Mouse (Mus musculus): ENCODE data around the gene Tex261. TPM values are rescaled to one million over a fixed set of nuclear protein-coding genes. Genes with fewer than 3 reads are reported as not detected.

Gene Tex261
- polyA plus RNA-seq, 1 experiment from 2014 or later = 108 TPM

DNA sequence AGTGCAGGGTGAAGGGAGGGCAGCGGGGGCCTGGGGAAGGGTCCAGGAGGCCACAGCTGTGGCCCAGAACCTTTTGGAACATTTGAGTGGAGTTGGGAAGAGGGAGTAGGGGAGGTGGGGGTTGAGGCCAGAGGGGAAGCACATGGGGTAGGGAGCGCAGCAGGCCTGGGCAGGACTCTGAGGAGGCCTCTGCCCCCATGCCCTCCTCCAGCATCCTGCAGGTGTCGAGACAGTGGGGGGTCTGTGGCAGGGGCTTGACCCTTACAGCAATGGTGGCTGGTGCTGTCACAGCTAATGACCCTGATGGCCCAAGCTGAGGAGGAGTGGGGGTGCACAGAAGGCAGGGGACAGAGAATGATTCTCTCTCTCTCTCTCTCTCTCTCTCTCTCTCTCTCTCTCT is 26.3 kb downstream of the Tex261 start:
- no peaks in the 10 kb centered on the region for H3K36me3 ChIP-seq (ENCODE audit: insufficient read depth, low read length)
- H3K9me3 ChIP-seq (replicated peaks; ENCODE audit: low read length) = no peaks in the 10 kb centered on the region
- ATAC-seq (replicated peaks; ENCODE audit: low FRiP score, low read depth) (no peak), DNase-seq (ENCODE audit: low spot score) (no peak)
- H3K4me1 ChIP-seq (replicated peaks; ENCODE audit: insufficient read depth, low read length) = no peaks in the 10 kb centered on the region
- no peak overlapping the region for H3K4me2 ChIP-seq (ENCODE audit: low read length)
- no peak for TF ChIP-seq CTCF (IDR thresholded peaks at IDR 0.05; ENCODE audit: low read depth)
- no peak overlapping the region for H3K27ac ChIP-seq
- no peak overlapping the region for H3K9ac ChIP-seq (ENCODE audit: low read depth, low read length)
- WGBS = 57% methylated on average over 3 of the region's 3 CpGs
- H3K27me3 ChIP-seq (ENCODE audit: insufficient read depth, low read length) = peaks cover 3% of the 10 kb centered on the region; the same call in 1 of the 2 replicates
- no peak overlapping the region for H3K4me3 ChIP-seq (replicated peaks; ENCODE audit: low read depth, low read length)

DNA sequence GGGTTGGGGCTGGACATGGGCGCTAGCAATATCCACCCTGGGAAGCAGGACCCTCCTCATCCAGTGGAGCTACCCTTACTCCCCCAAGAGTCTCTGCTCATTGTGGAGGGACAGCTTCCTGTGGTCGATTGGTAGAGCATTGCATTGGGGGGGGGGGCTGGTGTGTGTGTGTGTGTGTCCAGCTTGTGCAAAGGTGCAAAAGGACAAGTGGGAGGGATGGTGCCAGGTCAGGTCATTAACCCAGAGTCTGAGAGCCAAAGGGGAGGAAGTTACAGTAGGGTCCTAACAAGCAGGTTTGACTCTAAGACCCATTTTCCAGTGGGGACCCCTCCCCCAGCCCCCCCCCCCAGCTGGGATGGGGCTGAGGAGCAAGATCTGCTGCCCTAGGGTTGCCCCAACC is 30.1 kb downstream of the Tex261 start:
- 46% methylated on average over 2 of the region's 2 CpGs for WGBS

DNA sequence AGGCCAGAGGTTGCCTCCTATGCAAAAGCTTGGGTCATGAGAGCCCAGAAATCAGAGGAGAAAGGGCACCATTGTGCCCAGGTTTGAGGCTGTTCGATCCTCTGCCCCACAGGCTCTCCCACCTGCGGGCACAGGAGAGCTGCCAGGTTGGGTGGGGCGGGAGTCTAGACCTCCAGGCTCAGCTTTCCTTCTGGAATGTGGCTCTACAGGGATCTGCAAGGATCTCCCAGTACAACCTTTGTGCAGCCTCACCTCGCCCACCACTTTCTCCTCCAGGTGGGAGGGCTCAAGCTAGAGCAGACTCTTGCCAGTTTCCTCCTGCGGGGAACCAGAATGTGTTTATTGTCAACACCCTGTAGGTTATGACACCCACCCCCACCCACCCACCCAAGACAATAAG is 31.1 kb downstream of the Tex261 start:
- H3K4me2 ChIP-seq (ENCODE audit: low read length) = peak overlapping the region; percentile 13; the same call in 1 of the 2 replicates
- H3K9ac ChIP-seq (ENCODE audit: low read depth, low read length) = no peak overlapping the region
- ATAC-seq (replicated peaks; ENCODE audit: low FRiP score, low read depth) = no peak
- H3K4me3 ChIP-seq (replicated peaks; ENCODE audit: low read depth, low read length) = no peak overlapping the region
- TF ChIP-seq CTCF (IDR thresholded peaks at IDR 0.05; ENCODE audit: low read depth) = no peak
- H3K9me3 ChIP-seq (replicated peaks; ENCODE audit: low read length) = no peaks in the 10 kb centered on the region
- WGBS = 43% methylated on average over 5 of the region's 5 CpGs
- H3K27ac ChIP-seq = peak overlapping the region; percentile 82
- DNase-seq (ENCODE audit: low spot score) = no peak
- H3K27me3 ChIP-seq (ENCODE audit: insufficient read depth, low read length) = no peaks in the 10 kb centered on the region
- H3K4me1 ChIP-seq (replicated peaks; ENCODE audit: insufficient read depth, low read length) = no peaks in the 10 kb centered on the region
- H3K36me3 ChIP-seq (ENCODE audit: insufficient read depth, low read length) = no peaks in the 10 kb centered on the region

More for the DNA sequence above, 30.1 kb downstream of the Tex261 start:
- no peak for TF ChIP-seq CTCF (IDR thresholded peaks at IDR 0.05; ENCODE audit: low read depth)
- Histone ChIP-seq H3K27ac (no peak overlapping the region), H3K9ac (ENCODE audit: low read depth, low read length) (no peak overlapping the region), H3K9me3 (replicated peaks; ENCODE audit: low read length) (no peaks in the 10 kb centered on the region), H3K4me3 (replicated peaks; ENCODE audit: low read depth, low read length) (no peak overlapping the region), H3K4me1 (replicated peaks; ENCODE audit: insufficient read depth, low read length) (no peaks in the 10 kb centered on the region), H3K27me3 (ENCODE audit: insufficient read depth, low read length) (peaks cover 2% of the 10 kb centered on the region; the same call in 1 of the 2 replicates), H3K4me2 (ENCODE audit: low read length) (no peak overlapping the region), H3K36me3 (ENCODE audit: insufficient read depth, low read length) (no peaks in the 10 kb centered on the region)
- DNase-seq (ENCODE audit: low spot score) (no peak), ATAC-seq (replicated peaks; ENCODE audit: low FRiP score, low read depth) (no peak)

DNA sequence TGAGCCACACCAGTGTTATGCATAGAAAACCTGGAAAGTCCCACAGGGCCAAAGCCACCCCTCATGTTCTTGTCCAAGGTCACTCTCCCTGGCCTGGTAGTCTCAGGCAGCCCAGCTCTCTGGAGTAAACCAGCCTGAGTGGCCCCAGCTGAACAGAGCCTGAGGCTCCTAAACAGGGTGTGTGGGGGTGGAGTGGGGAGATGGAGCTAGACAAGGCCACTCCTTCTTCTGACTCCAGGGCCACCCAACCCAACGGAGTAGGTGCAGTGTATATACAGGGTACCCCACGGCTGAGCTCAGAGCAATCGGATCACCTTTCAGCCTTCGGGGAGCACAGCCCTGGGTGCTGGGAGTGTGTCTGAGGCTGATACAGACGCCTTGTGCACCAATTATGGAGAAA is 31.5 kb downstream of the Tex261 start:
- peak overlapping the region; percentile 82 for H3K27ac ChIP-seq
- no peaks in the 10 kb centered on the region for H3K27me3 ChIP-seq (ENCODE audit: insufficient read depth, low read length)
- no peak for DNase-seq (ENCODE audit: low spot score)
- TF ChIP-seq CTCF (IDR thresholded peaks at IDR 0.05; ENCODE audit: low read depth) = no peak
- WGBS = 63% methylated on average over 5 of the region's 5 CpGs
- no peak overlapping the region for H3K4me3 ChIP-seq (replicated peaks; ENCODE audit: low read depth, low read length)
- H3K4me2 ChIP-seq (ENCODE audit: low read length) = peak overlapping the region; percentile 24; the same call in 1 of the 2 replicates
- H3K4me1 ChIP-seq (replicated peaks; ENCODE audit: insufficient read depth, low read length) = no peaks in the 10 kb centered on the region
- H3K9ac ChIP-seq (ENCODE audit: low read depth, low read length) = no peak overlapping the region
- H3K9me3 ChIP-seq (replicated peaks; ENCODE audit: low read length) = no peaks in the 10 kb centered on the region
- peak; percentile 67 for ATAC-seq (replicated peaks; ENCODE audit: low FRiP score, low read depth)
- H3K36me3 ChIP-seq (ENCODE audit: insufficient read depth, low read length) = no peaks in the 10 kb centered on the region

DNA sequence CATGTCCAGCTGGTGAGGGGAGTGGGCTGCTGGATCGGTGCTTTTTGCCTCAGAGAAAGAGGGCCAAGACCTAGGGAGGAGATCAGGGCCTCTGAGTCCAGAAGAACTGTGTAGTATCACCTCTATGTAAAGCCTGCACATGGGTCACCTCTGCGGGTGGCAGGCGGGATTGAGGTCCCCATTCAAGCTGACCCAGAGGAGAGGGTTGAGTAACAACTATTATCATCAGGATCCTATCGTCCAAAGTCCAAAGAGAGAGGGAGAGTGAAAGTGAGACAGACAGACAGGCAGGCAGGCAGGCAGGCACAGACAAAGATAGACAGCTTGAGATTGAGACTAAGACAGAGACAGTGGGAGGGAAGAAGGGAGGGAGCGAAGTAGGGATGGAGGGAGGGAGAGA is 32.4 kb downstream of the Tex261 start:
- H3K9ac ChIP-seq (ENCODE audit: low read depth, low read length) = peak overlapping the region; percentile 43; the same call in 1 of the 2 replicates
- H3K4me1 ChIP-seq (replicated peaks; ENCODE audit: insufficient read depth, low read length) = no peaks in the 10 kb centered on the region
- H3K27ac ChIP-seq = peak overlapping the region; percentile 79; the same call in 1 of the 2 replicates
- H3K27me3 ChIP-seq (ENCODE audit: insufficient read depth, low read length) = no peaks in the 10 kb centered on the region
- 55% methylated on average over 5 of the region's 5 CpGs for WGBS
- no peak for TF ChIP-seq CTCF (IDR thresholded peaks at IDR 0.05; ENCODE audit: low read depth)
- H3K36me3 ChIP-seq (ENCODE audit: insufficient read depth, low read length) = no peaks in the 10 kb centered on the region
- no peak for ATAC-seq (replicated peaks; ENCODE audit: low FRiP score, low read depth)
- peak overlapping the region; percentile 24 for H3K4me2 ChIP-seq (ENCODE audit: low read length)
- H3K9me3 ChIP-seq (replicated peaks; ENCODE audit: low read length) = no peaks in the 10 kb centered on the region
- peak overlapping the region; percentile 7; the same call in 1 of the 2 replicates for H3K4me3 ChIP-seq (replicated peaks; ENCODE audit: low read depth, low read length)
- DNase-seq (ENCODE audit: low spot score) = no peak

DNA sequence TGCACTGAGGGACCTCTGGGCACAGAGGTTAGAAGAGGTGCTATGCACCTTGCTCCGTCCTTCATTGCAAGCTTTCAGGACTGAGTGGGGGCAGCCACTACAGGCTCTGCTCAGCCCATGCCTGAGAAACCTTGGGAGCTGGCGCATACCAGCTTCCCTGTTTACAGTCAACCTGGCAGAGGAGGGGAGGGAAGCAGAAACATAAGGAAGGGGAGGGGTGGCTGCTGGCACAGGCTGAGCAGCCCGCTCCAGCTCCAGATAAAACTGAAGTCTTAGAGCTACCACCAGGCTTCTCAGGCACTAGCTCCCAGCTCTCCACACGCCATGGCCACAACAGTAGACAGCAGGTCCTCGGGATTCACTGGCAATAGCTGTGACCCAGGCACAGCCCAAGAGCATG is 32.9 kb downstream of the Tex261 start, which contains the start of gene Atp6v1b1:
TSS of gene Atp6v1b1 (plus strand) at position 230 of the 400 bp plus-strand sequence.
- Histone ChIP-seq H3K4me1 (replicated peaks; ENCODE audit: insufficient read depth, low read length) (no peaks in the 10 kb centered on the region), H3K9me3 (replicated peaks; ENCODE audit: low read length) (no peaks in the 10 kb centered on the region), H3K36me3 (ENCODE audit: insufficient read depth, low read length) (no peaks in the 10 kb centered on the region), H3K4me2 (ENCODE audit: low read length) (peak within 1 kb of the TSS; percentile 24), H3K9ac (ENCODE audit: low read depth, low read length) (peak within 1 kb of the TSS; percentile 43; the same call in 1 of the 2 replicates), H3K4me3 (replicated peaks; ENCODE audit: low read depth, low read length) (peak within 1 kb of the TSS; percentile 7; the same call in 1 of the 2 replicates), H3K27ac (peak within 1 kb of the TSS; percentile 79), H3K27me3 (ENCODE audit: insufficient read depth, low read length) (no peaks in the 10 kb centered on the region)
- TF ChIP-seq CTCF (IDR thresholded peaks at IDR 0.05; ENCODE audit: low read depth) = no peak
- ATAC-seq (replicated peaks; ENCODE audit: low FRiP score, low read depth) = peak; percentile 41
- DNase-seq (ENCODE audit: low spot score) = no peak
- 53% methylated on average over 5 of the region's 5 CpGs for WGBS

DNA sequence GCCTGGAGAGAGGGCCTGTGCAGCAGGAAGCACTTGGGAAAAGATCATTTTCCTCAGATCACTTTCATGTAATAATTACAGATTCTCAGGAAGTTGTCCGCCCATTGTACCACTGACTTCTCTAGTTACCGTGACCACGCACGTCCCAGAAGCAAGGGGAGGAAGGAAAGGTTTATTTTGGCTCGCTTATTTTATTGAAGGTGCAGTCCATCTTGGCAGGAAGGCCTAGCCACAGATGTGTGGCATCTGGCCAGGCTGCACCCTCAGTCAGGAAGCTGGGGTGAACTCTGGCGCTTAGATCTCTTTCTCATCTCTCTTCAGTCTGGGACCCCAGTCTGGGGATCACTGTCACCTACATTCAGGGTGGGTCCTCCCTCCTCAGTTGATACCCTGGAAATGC is 37.0 kb downstream of the Tex261 start:
- ATAC-seq (replicated peaks; ENCODE audit: low FRiP score, low read depth) = no peak

More for the DNA sequence above, 37.0 kb downstream of the Tex261 start:
- H3K27ac ChIP-seq = no peak overlapping the region
- no peaks in the 10 kb centered on the region for H3K4me1 ChIP-seq (replicated peaks; ENCODE audit: insufficient read depth, low read length)
- H3K4me2 ChIP-seq (ENCODE audit: low read length) = no peak overlapping the region
- no peaks in the 10 kb centered on the region for H3K27me3 ChIP-seq (ENCODE audit: insufficient read depth, low read length)
- WGBS = 29% methylated on average over 6 of the region's 6 CpGs
- no peak overlapping the region for H3K9ac ChIP-seq (ENCODE audit: low read depth, low read length)
- TF ChIP-seq CTCF (IDR thresholded peaks at IDR 0.05; ENCODE audit: low read depth) = no peak
- no peak overlapping the region for H3K4me3 ChIP-seq (replicated peaks; ENCODE audit: low read depth, low read length)
- H3K9me3 ChIP-seq (replicated peaks; ENCODE audit: low read length) = no peaks in the 10 kb centered on the region
- DNase-seq (ENCODE audit: low spot score) = no peak
- H3K36me3 ChIP-seq (ENCODE audit: insufficient read depth, low read length) = no peaks in the 10 kb centered on the region

All from kidney, postnatal 0 days (tissue).